11 mouse cellular contexts compared by ENCODE assay signal in the genomic region with DNA sequence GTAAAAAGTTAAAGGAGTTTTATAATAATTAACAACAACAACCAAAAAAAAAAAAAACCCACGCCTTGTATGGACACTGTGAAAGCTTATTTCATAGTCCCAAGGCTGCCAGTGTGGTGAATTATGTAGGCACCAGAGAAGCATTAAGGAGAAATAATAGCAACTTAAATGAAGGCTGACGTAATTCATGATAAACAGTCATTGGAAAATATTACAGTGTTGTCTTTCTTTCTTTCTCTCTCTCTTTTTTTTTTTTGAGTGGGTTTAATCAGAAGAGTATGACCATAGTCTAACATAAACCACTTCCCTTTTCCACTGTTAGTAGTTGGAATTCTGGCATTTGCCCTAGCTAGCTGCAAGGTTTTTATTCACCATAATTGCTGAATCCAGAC.
DNase-seq lines count a peak whose midpoint lies in the region; ATAC-seq and TF ChIP-seq lines count a peak whose summit lies in the region.
"Had no signal": no experiment of that assay in that cellular context is flagged by ENCODE, and none has a peak within 500 bp of the region (broad histone marks: within the 10 kb centered on the region; RNA-seq: fewer than 3 reads in every experiment).

No protein-coding gene starts in this region.

- TF ChIP-seq CTCF in heart, adult 2 months (IDR thresholded peaks at IDR 0.05) = no peak

- no peak for TF ChIP-seq POLR2A in heart, adult 2 months (IDR thresholded peaks at IDR 0.05; ENCODE audit: insufficient read depth, low read depth, low read length)

- no peak overlapping the region for H3K4me2 ChIP-seq in kidney, embryonic 16.5 days (replicated peaks; ENCODE audit: low read depth, low read length)
- H3K4me2 ChIP-seq in kidney, embryonic 14.5 days (replicated peaks; ENCODE audit: low read depth, low read length) = no peak overlapping the region
- no peak overlapping the region for H3K4me2 ChIP-seq in limb, embryonic 13.5 days (replicated peaks)

- peak overlapping the region; percentile 77 for H3K27ac ChIP-seq in heart, adult 2 months
- peak overlapping the region; percentile 74 for H3K27ac ChIP-seq in kidney, embryonic 16.5 days (ENCODE audit: low read length)
- H3K27ac ChIP-seq in kidney, embryonic 14.5 days (ENCODE audit: low read depth, low read length) = no peak overlapping the region
- peak overlapping the region; percentile 23; the same call in 1 of the 2 replicates for H3K27ac ChIP-seq in limb, embryonic 13.5 days

- H3K79me2 ChIP-seq in heart, adult 2 months (replicated peaks; ENCODE audit: control insufficient read depth, insufficient read depth, low read length) = no peaks in the 10 kb centered on the region

- peaks cover 11% of the 10 kb centered on the region for H3K4me1 ChIP-seq in heart, adult 2 months (ENCODE audit: control insufficient read depth, insufficient read depth, low read length)
- H3K4me1 ChIP-seq in kidney, embryonic 16.5 days (ENCODE audit: insufficient read depth, low read length) = peaks cover 49% of the 10 kb centered on the region
- H3K4me1 ChIP-seq in kidney, embryonic 14.5 days (ENCODE audit: control insufficient read depth, insufficient read depth, low read length) = peaks cover 28% of the 10 kb centered on the region
- H3K4me1 ChIP-seq in limb, embryonic 13.5 days = peaks cover 54% of the 10 kb centered on the region

- intact Hi-C loops in heart, adult 2 months (cut with DNase I) = loop anchor here (5.0 kb wide), 1 partner anchor 111 kb away; a partner anchor contains a TSS

- H3K9ac ChIP-seq in heart, adult 2 months (ENCODE audit: low read depth, low read length) = no peak overlapping the region
- no peak overlapping the region for H3K9ac ChIP-seq in kidney, embryonic 16.5 days (replicated peaks; ENCODE audit: low read length)
- H3K9ac ChIP-seq in kidney, embryonic 14.5 days (ENCODE audit: low read depth, low read length) = no peak overlapping the region
- no peak overlapping the region for H3K9ac ChIP-seq in limb, embryonic 13.5 days

- H3K4me3 ChIP-seq in heart, adult 2 months = no peak overlapping the region
- H3K4me3 ChIP-seq in kidney, embryonic 16.5 days (ENCODE audit: low read length) = no peak overlapping the region
- H3K4me3 ChIP-seq in kidney, embryonic 14.5 days (ENCODE audit: low read length) = no peak overlapping the region
- H3K4me3 ChIP-seq in limb, embryonic 13.5 days = no peak overlapping the region

- DNase-seq in heart, adult 2 months = no peak
- DNase-seq in heart, postnatal 4 days = no peak
- DNase-seq in frontal cortex, postnatal 25 days (ENCODE audit: low spot score in 2 of 2) = no peak
- DNase-seq in left cerebral cortex, adult 9 months (ENCODE audit: low spot score in 2 of 2) = no peak
- DNase-seq: adrenal gland, postnatal 36 days; cerebellum, adult 9-11 months; liver had no signal

- no peak for TF ChIP-seq EP300 in heart, adult 2 months (IDR thresholded peaks at IDR 0.05; ENCODE audit: insufficient read depth, low read depth, low read length)

- peaks cover 23% of the 10 kb centered on the region for H3K36me3 ChIP-seq in heart, adult 2 months (ENCODE audit: control insufficient read depth, insufficient read depth, low read length)
- H3K36me3 ChIP-seq in kidney, embryonic 16.5 days (ENCODE audit: insufficient read depth, low read length) = 0 out of 2 replicates have a peak, but pooled peaks cover 4% of the 10 kb centered on the region
- H3K36me3 ChIP-seq in kidney, embryonic 14.5 days (ENCODE audit: control insufficient read depth, insufficient read depth, low read length) = no peaks in the 10 kb centered on the region
- peaks cover 9% of the 10 kb centered on the region for H3K36me3 ChIP-seq in limb, embryonic 13.5 days

- no peaks in the 10 kb centered on the region for H3K27me3 ChIP-seq in heart, adult 2 months (ENCODE audit: control insufficient read depth, insufficient read depth, low read length)
- no peaks in the 10 kb centered on the region for H3K27me3 ChIP-seq in kidney, embryonic 16.5 days (ENCODE audit: insufficient read depth, low read length)
- no peaks in the 10 kb centered on the region for H3K27me3 ChIP-seq in kidney, embryonic 14.5 days (ENCODE audit: control insufficient read depth, insufficient read depth, low read length)
- no peaks in the 10 kb centered on the region for H3K27me3 ChIP-seq in limb, embryonic 13.5 days

- no peaks in the 10 kb centered on the region for H3K9me3 ChIP-seq in kidney, embryonic 16.5 days (ENCODE audit: low read length)
- H3K9me3 ChIP-seq in kidney, embryonic 14.5 days (ENCODE audit: control insufficient read depth, low read length) = no peaks in the 10 kb centered on the region
- H3K9me3 ChIP-seq in limb, embryonic 13.5 days = no peaks in the 10 kb centered on the region

- WGBS in heart, adult 2 months = 80% methylated on average over 2 of the region's 2 CpGs
- 34% methylated on average over 2 of the region's 2 CpGs for WGBS in kidney, embryonic 16.5 days
- WGBS in kidney, embryonic 14.5 days = 45% methylated on average over 2 of the region's 2 CpGs
- 23% methylated on average over 2 of the region's 2 CpGs for WGBS in limb, embryonic 13.5 days

- no peak for ATAC-seq in kidney, embryonic 16.5 days (ENCODE audit: low FRiP score, low TSS enrichment)
- no peak for ATAC-seq in kidney, embryonic 14.5 days (ENCODE audit: low FRiP score, low TSS enrichment)
- peak; percentile 40 for ATAC-seq in activated CD4-positive, CD25-positive, alpha-beta regulatory T cell, adult 4 months
- ATAC-seq in limb, embryonic 13.5 days (ENCODE audit: low FRiP score, low read depth) = peak; percentile 58

Comparison
In these comparisons a context has a peak if more than half of its experiments do, and no peak if none do; other contexts are left out.
1. ATAC-seq: peak in activated CD4-positive, CD25-positive, alpha-beta regulatory T cell, adult 4 months (single experiment) and limb, embryonic 13.5 days (single experiment); none in kidney, embryonic 16.5 days (single experiment) and kidney, embryonic 14.5 days (single experiment).